In genomic region chr13:16678246-16679024, GRCm38 (mm10) we compare ENCODE assay signal across 22 mouse cellular contexts.
A peak's percentile ranks its signal among the peaks of the same experiment; 100 is the strongest.
DNase-seq lines count a peak whose midpoint lies in the region; ATAC-seq and TF ChIP-seq lines count a peak whose summit lies in the region.
"Had no signal": no experiment of that assay in that cellular context is flagged by ENCODE, and none has a peak within 500 bp of the region (broad histone marks: within the 10 kb centered on the region; RNA-seq: fewer than 3 reads in every experiment).

No protein-coding gene starts in this region.

- peak; percentile 5 for DNase-seq in adrenal gland, adult 8-10 months
- no peak for DNase-seq in adrenal gland, postnatal 4 days (ENCODE audit: low spot score in 2 of 2)
- peak; percentile 22 for DNase-seq in 3134 (ENCODE audit: extremely low read depth, insufficient read length, low spot score)
- DNase-seq in fat pad, adult 2 months (ENCODE audit: extremely low read depth, low read depth, low spot score) = peak; percentile 7
- no peak for DNase-seq in cerebellum, postnatal 25 days
- DNase-seq: adrenal gland, postnatal 25 days; B cell, adult 2 months; cerebellum, adult 2 months; cerebellum, postnatal 14 days; forebrain, postnatal 0 days; gastrocnemius, postnatal 25 days; heart, adult 18-20 months; heart, postnatal 10 days; kidney, adult 18-20 months had no signal

- no peaks in the 10 kb centered on the region for H3K4me1 ChIP-seq in intestine, postnatal 0 days (replicated peaks; ENCODE audit: control insufficient read depth, insufficient read depth, low read length)
- H3K4me1 ChIP-seq: embryonic facial prominence, embryonic 13.5 days; forebrain, embryonic 13.5 days; heart, embryonic 10.5 days; hindbrain, embryonic 13.5 days had no signal

- H3K9ac ChIP-seq in intestine, postnatal 0 days (ENCODE audit: low read depth, low read length) = no peak overlapping the region
- H3K9ac ChIP-seq: embryonic facial prominence, embryonic 13.5 days; forebrain, embryonic 13.5 days; forebrain, postnatal 0 days; hindbrain, embryonic 13.5 days had no signal

- TF ChIP-seq CTCF in C2C12 (IDR thresholded peaks at IDR 0.05; ENCODE audit: control insufficient read depth, insufficient read depth, insufficient read length) = no peak
- no peak for TF ChIP-seq CTCF in intestine, postnatal 0 days (IDR thresholded peaks at IDR 0.05; ENCODE audit: low read depth)

- no peak for ATAC-seq in monocyte, adult 5-6 weeks (replicated peaks; ENCODE audit: insufficient number of reproducible peaks, low FRiP score, low TSS enrichment, poor library complexity, severe bottlenecking)
- no peak for ATAC-seq in intestine, postnatal 0 days
- ATAC-seq: forebrain, embryonic 13.5 days; forebrain, postnatal 0 days; hindbrain, postnatal 0 days had no signal

- H3K79me2 ChIP-seq in C2C12 (ENCODE audit: control insufficient read depth, insufficient read depth) = no peaks in the 10 kb centered on the region

- H3K9me3 ChIP-seq in intestine, postnatal 0 days (ENCODE audit: control insufficient read depth) = no peaks in the 10 kb centered on the region
- H3K9me3 ChIP-seq: embryonic facial prominence, embryonic 13.5 days; forebrain, embryonic 13.5 days; heart, embryonic 10.5 days; hindbrain, embryonic 13.5 days had no signal

- WGBS in intestine, postnatal 0 days = 63% methylated on average over 1 of the region's 1 CpGs

- H3K79me3 ChIP-seq in C2C12 (ENCODE audit: low read depth) = no peaks in the 10 kb centered on the region

- no peak overlapping the region for H3K27ac ChIP-seq in intestine, postnatal 0 days (ENCODE audit: low read depth, low read length)
- H3K27ac ChIP-seq: embryonic facial prominence, embryonic 13.5 days; forebrain, embryonic 13.5 days; heart, embryonic 10.5 days; hindbrain, embryonic 13.5 days; hindbrain, postnatal 0 days had no signal

- no peaks in the 10 kb centered on the region for H3K27me3 ChIP-seq in C2C12 (ENCODE audit: control insufficient read depth, insufficient read depth, insufficient read length)
- H3K27me3 ChIP-seq in intestine, postnatal 0 days (replicated peaks; ENCODE audit: control insufficient read depth, insufficient read depth, low read length) = no peaks in the 10 kb centered on the region
- H3K27me3 ChIP-seq: embryonic facial prominence, embryonic 13.5 days; forebrain, embryonic 13.5 days; hindbrain, embryonic 13.5 days had no signal

- H3K36me3 ChIP-seq in C2C12 (ENCODE audit: control insufficient read depth, insufficient read depth) = no peaks in the 10 kb centered on the region
- no peaks in the 10 kb centered on the region for H3K36me3 ChIP-seq in intestine, postnatal 0 days (ENCODE audit: control insufficient read depth, insufficient read depth)
- H3K36me3 ChIP-seq: embryonic facial prominence, embryonic 13.5 days; heart, embryonic 10.5 days; hindbrain, embryonic 13.5 days had no signal

- no peak overlapping the region for H3K4me3 ChIP-seq in C2C12 (ENCODE audit: insufficient read depth, poor library complexity, severe bottlenecking)
- H3K4me3 ChIP-seq in intestine, postnatal 0 days (ENCODE audit: low read depth, low read length) = no peak overlapping the region
- H3K4me3 ChIP-seq: embryonic facial prominence, embryonic 13.5 days; forebrain, embryonic 13.5 days; heart, embryonic 10.5 days; hindbrain, embryonic 13.5 days had no signal

- H3ac ChIP-seq in C2C12 (ENCODE audit: control insufficient read depth, insufficient read length, low read depth) = no peak overlapping the region

- no peak overlapping the region for H3K4me2 ChIP-seq in intestine, postnatal 0 days (replicated peaks; ENCODE audit: low read depth)
- H3K4me2 ChIP-seq: embryonic facial prominence, embryonic 13.5 days; forebrain, embryonic 13.5 days; hindbrain, embryonic 13.5 days had no signal

TF ChIP-seq in C2C12, 6 proteins besides CTCF, POLR2A, EP300 and RAD21:
- TF ChIP-seq MAX (IDR thresholded peaks at IDR 0.05) (no peak), FOSL1 (IDR thresholded peaks at IDR 0.05; ENCODE audit: insufficient read depth, low read length, poor library complexity, severe bottlenecking) (no peak), USF1 (IDR thresholded peaks at IDR 0.05; ENCODE audit: low read depth) (no peak), CEBPB (IDR thresholded peaks at IDR 0.05; ENCODE audit: low read depth) (peak; percentile 98)

Comparison
In these comparisons a context has a peak if more than half of its experiments do, and no peak if none do; other contexts are left out.
1. DNase-seq: peak in adrenal gland, adult 8-10 months (single experiment), 3134 (single experiment) and fat pad, adult 2 months (single experiment); none in adrenal gland, postnatal 4 days (0 of 2) and cerebellum, postnatal 25 days (0 of 2).